Mouse (Mus musculus): ENCODE data around the gene Mlh1. TPM values are rescaled to one million over a fixed set of nuclear protein-coding genes. Genes with fewer than 3 reads are reported as not detected.

Mlh1 gene
- total RNA-seq, 2 experiments from 2014 or later: 23.5 to 24.0 TPM

- intact Hi-C loops (cut with DNase I): no loop called here
These were observed 78.4 kb downstream of the Mlh1 start for GRCm38 (mm10) chr9:111193211-111193610.

GRCm38 (mm10) chr9:111188731-111189130 lies 82.9 kb downstream of the Mlh1 start:
- no peak for DNase-seq (ENCODE audit: extremely low spot score in 1 of 2, low spot score in 2 of 2)
- intact Hi-C loops (cut with DNase I): no loop called here

More at GRCm38 (mm10) chr9:111193211-111193610, 78.4 kb downstream of the Mlh1 start:
- no peak for DNase-seq (ENCODE audit: extremely low spot score in 1 of 2, low spot score in 2 of 2)

GRCm38 (mm10) chr9:111186861-111187260 lies 84.7 kb downstream of the Mlh1 start:
- no peak for DNase-seq (ENCODE audit: extremely low spot score in 1 of 2, low spot score in 2 of 2)
- intact Hi-C loops (cut with DNase I): no loop called here

- DNase-seq (ENCODE audit: extremely low spot score in 1 of 2, low spot score in 2 of 2): no peak
- intact Hi-C loops (cut with DNase I): no loop called here
These were observed 86.7 kb downstream of the Mlh1 start for GRCm38 (mm10) chr9:111184929-111185328.

- no peak for DNase-seq (ENCODE audit: extremely low spot score in 1 of 2, low spot score in 2 of 2)
- intact Hi-C loops (cut with DNase I): no loop called here
These were observed 89.4 kb downstream of the Mlh1 start for GRCm38 (mm10) chr9:111182176-111182575.

- intact Hi-C loops (cut with DNase I): no loop called here
These were observed 92.6 kb downstream of the Mlh1 start for GRCm38 (mm10) chr9:111178971-111179370.

More at GRCm38 (mm10) chr9:111178971-111179370, 92.6 kb downstream of the Mlh1 start:
- DNase-seq (ENCODE audit: extremely low spot score in 1 of 2, low spot score in 2 of 2): no peak

Other genes with a start within 250 kb of the Mlh1 start
- gene Ccrl2, start 214.3 kb downstream of the Mlh1 start, total RNA-seq (2021): under 1 TPM; 0.85 to 0.86 TPM
- gene Lrrfip2, start 154.2 kb downstream of the Mlh1 start, total RNA-seq (2021): 10 to 100 TPM; 31.4 to 32.5 TPM
- 10 to 100 TPM; 83.7 to 85.5 TPM for gene Epm2aip1, start 138 bp upstream of the Mlh1 start, total RNA-seq (2021)
- gene Trank1, start 39.9 kb upstream of the Mlh1 start, total RNA-seq (2021): 100 to 1,000 TPM; 189 to 196 TPM
- gene Dclk3, start 167.3 kb upstream of the Mlh1 start, total RNA-seq (2021): 10 to 100 TPM; 34.1 to 34.9 TPM